Mouse (Mus musculus): ENCODE measurements around the gene Mrpl52.

DNA sequence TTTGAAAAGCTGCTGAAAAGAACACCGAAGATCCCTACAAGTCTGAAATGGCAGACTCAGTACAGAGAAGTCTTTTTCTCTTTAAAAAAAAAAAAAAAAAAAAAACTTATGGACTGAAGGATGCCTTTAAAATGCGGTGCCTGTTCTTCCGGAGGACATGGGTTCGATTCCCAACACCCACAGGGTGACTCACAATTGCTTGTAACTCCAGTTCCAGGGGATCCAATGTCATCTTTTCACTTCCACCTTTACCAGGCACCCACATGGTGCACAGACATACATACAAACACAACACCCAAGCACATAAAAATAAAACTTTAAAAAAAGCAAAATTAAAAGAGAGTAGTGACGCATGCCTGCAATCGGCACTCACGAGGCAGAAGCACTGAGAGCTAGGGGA is 987 bp downstream of the Mrpl52 start:
- no peak for TF ChIP-seq CTCF (IDR thresholded peaks at IDR 0.05; ENCODE audit: control insufficient read depth, insufficient read depth, insufficient read length)
- no peak for TF ChIP-seq MYOD1 (IDR thresholded peaks at IDR 0.05; ENCODE audit: control insufficient read depth, insufficient read length, low read depth)
